Mouse (Mus musculus): ENCODE results near the gene Nol12. TPM values are rescaled to one million over a fixed set of nuclear protein-coding genes. Genes with fewer than 3 reads are reported as not detected.

The Nol12 gene
- total RNA-seq, 2 experiments from 2014 or later = 34.4 to 35.2 TPM

DNA sequence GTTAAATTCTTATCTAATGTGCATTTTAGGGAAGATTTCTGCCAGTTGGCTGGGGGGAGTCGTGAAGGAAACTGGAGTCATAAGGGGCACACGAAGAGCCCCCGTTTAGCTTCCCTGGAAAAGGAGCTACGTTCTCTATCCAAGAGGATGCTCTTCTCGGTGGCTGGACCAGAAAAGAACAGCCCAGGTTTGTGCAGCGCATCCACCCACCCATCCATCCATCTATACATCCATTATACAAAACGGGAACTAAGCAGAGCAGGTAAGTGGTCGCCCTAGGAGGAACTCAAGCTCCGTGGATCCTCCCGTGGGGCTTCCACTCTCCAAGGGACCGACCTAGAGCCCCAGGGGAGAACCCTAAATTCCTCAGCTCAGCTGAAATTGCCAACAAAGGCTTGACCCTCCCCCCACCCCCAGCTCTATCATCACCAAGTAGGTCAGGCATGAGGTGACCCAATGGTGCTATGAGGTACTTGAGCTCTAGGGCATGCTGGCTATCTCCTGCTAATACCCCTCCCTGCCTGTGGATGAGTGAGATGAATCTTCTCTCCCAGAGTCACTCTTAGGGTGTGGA lies 13.5 kb downstream of the Nol12 start:
- no peak for DNase-seq

DNA sequence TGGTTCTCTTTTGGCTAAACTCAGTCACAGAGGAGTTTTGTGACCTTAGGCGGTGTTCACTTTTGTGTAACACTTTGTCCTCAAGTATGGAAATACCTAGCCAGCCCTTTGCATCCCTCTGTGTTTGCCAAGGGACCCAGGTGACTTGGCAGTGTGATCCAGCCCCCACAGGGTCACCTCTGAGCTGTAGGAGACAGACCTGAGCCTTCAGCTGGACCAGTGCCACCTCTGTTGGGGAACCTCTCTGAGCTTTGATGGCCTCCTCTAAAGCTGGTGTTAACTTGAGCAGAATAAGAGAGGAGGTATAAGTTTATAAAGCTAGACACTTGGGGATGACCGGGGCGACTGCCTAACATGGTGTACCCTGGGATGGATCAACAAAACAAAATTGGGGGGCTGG lies 14.2 kb downstream of the Nol12 start:
- DNase-seq = no peak

DNA sequence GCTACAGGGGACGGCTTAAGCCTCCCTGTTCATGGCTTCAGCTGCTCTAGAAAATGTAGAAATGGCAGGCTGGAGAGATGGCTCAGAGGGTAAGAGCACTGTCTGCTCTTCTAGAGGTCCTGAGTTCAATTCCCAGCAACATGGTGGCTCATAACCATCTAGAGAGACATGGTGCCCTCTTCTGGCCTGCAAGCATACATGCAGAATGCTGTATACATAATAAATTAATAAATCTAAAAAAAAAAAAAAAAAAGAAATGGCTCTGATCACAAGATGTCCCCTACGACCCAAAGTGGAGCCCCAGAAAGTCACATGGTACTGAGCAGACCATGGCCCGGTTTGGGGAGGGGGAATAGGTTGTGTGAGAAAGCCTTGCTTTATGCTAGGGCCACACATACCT lies 20.9 kb downstream of the Nol12 start:
- DNase-seq = no peak

DNA sequence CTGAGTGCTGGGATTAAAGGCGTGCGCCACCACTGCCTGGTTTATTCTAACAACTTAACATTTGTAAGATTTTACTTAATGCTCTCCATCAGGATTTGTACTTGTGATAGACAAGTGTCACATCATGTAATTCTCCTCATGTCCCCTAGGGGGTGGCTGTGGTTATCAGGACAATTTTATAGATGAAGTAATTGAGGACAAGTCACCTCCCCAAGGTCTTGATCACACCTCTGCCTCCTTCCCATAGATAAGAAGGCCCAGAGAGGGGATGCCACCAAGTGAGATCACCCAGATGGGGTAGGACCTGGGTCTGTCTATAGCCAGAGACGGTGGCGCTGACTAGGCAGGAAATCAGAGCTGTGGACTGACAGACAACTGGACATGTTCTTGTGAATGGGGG lies 21.6 kb downstream of the Nol12 start:
- DNase-seq = no peak

DNA sequence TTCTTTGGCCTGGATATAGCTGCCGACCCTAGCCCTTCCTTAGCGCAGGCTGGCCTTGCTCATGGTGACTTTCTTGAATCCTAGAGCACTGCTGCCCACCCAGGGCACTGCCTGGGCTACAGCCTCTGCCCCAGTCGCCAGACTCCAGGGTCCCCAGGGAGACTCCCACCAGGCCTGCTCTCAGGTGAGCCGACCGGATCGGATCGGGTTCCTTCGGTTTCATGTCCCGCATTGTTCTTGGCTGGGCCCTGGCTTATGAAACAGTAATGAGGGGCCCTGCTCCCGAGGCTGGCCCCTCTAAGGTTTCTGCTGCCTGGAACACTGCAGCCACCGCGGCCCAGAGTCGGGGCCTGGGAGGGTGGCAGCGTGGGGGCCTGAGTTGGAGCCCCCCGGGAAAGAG lies 22.3 kb downstream of the Nol12 start:
- no peak for DNase-seq

DNA sequence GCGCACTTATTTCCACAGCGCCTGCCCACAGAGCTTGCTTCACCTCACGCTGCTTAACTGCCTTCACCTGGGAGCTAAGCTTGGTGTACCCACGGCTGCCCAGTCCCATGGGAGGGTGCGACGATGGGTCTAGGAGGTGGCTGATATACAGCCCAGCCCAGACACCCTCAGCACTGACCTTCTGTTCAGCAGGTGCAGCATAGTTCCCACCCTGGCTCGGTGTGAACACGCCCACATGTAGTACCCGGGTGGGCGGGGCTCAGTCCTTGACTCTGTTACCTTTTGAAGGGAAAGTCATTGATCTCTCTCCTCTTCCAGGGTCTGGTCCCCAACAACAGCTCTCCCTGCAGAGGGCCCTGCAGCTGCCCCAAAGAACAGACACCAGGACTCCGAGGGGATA lies 24.8 kb downstream of the Nol12 start:
- no peak for DNase-seq

DNA sequence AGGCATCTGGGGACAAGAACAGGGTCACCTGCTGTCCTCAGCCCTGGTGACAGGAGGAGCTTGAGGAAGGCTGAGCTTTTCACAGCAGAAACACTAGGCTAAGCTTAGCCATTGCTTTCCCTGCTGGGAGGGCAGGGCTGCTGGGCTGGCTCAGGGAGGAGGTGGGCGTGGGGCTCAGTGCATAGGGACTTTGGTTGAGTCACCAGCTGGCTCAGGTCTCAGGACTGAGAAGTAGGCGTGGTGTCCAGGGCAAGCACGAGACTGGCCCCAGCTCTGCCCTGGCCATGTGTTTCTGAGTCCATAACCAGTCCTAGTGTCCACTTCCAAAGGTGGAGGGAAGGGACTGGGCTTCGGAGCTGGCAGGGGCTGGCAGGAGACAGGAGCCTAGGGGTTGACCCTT lies 25.4 kb downstream of the Nol12 start:
- peak; percentile 80 for DNase-seq

DNA sequence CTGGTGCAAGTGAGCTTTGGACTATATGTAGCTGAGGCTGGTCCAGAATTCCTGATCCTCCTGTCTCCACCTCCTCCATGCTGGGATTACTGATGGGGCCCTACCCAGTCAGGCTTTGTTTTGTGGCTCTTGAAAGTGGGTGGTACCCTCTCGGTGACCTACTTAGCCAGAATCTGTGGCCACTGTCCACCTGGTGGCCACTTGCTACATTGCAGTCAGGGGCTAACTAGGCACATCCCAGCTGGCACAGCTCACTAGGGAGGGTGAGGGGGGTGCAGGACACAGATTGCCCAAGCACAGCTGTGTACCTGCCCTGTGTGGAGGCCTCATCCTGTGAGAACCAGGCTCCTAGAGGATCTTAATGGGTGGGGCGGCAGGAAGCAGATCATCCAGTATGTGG lies 28.2 kb downstream of the Nol12 start:
- DNase-seq = peak; percentile 81

DNA sequence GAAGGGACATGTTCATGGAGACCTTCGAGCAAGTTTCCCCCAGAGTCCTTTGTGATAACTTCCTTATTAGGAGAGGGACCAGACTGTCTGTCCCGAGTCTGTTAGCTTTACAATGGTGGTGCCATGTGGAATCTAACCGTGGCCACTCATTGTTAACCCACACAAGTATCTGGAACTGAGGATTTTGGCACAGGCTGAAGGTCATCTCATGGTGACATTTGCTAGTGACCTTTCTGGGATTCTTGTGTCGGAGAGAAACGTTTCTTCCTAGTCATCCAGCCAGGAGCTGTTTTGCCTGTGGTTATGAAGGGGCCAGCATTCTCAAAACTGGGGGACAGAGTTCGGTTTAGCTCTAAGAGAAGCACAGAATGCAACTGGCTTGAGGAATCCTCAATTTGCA lies 36.9 kb downstream of the Nol12 start:
- peak; percentile 60 for DNase-seq

DNA sequence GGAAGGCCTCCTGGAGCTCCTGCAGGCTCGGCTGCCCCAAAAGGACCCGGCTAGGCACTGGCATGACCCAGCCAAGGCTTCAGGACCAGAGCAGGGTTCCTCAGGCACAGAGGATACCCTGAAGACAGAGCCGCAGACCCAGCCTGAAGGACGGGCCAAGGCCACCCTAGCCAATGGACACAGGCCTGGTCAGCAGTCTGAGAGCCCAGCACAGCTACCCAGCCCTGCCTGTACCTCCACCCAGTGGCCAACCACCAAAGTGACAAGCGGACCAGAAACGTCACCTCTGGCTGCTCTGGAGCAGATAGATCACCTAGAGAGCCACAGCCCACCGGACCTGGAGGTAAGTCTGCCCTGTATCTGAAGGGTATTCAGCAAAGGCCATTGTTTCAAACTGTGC lies 39.2 kb downstream of the Nol12 start:
- DNase-seq = peak; percentile 75

DNA sequence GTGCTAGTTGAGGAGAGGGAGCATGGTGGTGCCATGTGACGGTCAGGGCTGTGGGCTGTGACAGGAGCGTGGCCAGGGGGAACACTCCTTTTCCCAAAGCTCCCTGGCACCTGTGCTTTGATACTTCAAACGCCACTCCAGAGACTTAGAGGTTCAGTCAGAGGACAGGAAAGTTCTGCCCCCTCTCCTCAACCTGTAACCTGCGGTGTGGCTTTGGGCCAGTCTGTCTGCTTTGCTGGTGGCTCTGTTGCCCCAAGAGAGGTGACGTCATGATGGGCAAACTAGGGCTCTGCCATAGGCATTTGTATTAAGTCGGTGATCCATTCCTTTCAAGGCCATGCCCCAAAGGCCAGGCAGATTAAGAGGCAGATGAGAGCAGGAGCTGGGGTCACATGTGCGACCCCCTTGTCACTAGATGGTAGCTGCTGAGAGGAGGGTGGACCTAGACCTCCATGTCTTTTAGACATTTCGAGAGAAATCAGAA lies 43.0 kb downstream of the Nol12 start:
- DNase-seq = no peak

DNA sequence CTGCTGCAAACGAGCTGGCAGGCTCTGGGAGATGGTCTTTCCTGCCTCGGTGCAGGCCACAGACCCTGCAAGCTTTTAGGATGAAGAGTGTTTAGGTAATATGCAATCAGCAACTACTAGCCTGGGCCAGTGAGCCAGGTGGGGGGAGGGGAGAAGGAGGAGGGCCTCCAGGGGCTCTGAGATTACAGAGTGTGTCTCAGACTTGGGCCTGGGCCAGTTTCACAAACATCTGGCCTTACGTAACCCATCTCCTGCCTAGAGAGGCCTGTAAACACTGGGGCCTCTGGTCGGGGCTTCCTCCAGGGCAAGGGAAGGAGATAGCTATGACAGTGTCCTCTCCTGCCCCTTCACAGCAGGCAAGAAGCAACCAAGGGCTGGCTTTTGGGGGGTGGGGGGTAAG lies 44.1 kb downstream of the Nol12 start:
- DNase-seq = peak; percentile 88

DNA sequence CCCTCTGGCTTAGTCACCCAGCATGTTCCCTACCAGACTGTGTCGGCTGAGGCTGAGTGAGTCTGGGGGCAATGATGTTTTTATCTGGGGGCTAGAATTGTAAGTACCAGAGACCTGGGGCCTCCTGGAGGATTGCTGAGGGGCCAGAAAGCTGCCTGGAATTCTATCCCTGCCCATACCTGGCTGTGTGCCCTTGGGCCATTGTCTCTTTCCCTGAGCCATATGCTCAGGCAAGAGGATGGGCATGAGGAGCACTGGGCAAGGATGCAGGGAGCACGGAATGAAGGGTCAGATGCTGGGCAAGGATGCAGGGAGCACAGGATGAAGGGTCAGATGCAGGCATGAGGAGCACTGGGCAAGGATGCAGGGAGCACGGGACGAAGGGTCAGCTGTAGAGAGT lies 45.4 kb downstream of the Nol12 start:
- DNase-seq = no peak

DNA sequence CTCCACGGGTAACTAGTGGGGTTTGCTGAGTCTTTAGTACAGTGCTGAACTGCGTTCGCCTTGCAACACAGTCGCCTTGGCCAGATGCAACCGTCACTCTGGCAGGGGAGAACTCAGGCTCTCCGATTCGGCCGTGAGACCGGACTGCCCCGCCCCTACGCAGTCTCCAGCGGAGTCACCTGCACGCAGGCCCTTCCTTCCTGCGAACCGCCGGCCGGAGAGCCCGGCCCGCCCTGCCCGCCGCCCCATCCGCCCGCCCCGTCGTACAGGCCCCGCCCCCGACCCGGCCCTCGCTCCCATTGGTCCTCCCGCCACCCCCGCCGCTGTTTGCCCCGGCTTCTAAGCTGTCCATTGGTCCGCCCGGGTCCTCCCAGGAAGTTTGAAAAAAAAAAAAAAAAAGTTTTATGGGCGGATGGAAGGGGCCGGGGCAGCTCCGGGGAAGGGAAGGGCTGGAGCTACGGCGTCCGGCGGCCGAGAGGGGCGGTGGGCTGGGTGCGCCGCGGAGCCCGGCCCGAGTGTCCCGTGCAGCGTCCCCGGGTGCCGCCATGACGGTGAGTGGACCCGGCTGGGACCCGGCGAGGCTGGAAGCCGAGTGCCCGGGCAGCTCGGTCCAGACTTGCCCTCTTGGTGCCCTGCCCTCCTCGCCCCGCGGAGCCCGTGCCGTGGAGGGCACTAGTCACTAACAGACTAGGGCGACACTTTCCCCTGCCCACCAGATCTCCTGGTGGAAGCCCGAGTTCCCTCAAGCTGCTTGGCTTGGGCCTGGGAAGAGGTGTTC lies 48.1 kb downstream of the Nol12 start:
- DNase-seq = peak; percentile 95

DNA sequence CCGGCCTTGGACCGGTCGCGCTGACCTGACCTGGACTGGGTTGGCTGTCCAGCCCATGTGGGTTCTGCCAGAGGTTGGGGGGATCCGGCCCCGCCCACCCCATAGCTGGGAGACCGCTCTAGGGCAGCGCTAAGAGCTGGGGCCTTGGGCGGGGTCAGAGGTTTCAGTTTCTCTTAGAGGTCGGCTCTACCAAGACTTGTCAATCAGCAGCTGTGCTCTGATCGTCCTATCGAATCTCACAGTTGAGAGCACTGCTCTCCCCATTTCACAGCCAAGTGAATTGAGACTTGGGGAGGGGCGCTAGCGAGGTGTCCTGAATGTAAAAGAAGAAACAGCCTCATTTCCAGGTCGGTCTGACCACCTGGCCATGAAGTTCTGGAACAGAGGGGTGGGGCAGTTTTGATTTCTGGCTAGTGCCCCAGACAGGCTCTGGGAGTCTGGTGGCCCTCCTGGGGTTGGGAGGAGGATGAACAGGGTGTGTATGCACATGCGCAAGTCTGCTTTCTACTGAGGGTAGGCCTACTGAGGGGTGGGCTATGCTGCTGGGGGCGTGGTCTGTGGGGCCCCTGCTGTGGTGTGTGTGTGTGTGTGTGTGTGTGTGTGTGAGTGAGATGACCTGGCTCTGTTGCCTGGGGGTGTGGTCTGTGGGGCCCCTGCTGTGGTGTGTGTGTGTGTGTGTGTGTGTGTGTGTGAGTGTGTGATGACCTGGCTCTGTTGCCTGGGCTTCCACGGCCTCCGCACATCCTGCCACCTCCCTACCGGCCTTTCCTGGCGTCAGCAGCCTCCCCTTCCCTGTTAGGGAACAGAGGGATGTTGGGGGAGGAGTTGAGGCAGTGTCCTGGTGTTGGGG lies 48.9 kb downstream of the Nol12 start:
- peak; percentile 69 for DNase-seq

DNA sequence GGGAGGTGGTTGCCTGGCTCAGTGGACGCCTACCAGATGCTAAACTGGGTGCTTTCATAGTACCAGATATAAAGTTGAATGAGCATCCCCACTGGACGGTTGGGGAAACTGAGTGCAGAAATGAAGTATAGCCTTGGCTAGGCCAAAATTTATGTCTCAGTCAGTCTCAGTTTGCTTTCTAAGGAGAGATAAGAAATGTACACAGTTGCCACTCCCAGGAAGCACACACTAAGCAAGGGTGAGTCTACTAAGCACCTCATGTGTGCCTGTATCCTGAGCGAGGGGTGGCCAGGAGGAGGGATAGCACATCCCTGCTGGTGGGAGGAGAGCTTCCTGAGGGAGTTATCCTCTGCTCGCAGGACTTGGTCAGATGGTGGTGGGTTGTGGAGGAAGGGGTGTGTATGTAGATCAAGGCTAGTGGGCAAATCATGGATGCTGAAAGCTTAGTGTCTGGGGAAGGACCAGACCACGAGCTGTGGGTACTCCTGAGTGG lies 49.6 kb downstream of the Nol12 start:
- no peak for DNase-seq

DNA sequence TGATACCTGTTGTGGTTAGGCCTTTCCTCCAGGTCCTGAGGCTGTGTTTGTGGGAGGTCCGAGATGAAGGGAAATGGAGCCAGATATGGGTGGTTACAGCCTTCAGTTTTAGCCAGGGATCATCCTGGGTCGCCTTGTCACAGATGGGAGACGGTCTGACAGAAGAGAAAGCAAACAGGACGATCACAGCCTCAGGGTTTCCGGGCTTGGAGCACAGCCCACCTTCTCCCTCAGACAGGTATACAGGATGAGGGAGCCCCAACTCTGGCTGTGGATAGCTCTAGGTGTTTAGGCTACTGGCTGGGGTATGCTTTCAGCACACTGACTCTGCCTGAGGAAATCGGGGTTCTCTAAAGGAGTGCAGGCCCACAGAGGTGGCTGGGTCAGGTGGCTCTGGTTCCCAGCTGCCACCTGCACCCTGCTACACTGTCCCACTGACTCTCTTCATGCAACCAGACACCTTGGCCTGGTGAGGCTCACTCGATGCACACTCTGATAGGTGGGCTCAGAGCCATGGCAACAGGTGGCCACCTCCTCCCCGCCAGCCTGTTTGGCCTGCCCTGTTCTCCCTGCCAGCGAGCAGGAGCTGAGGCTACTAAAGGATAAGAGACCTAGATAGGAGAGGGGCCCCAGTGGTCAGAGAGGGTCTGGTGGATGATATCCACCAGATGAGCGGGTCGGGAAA lies 51.9 kb downstream of the Nol12 start:
- no peak for DNase-seq

DNA sequence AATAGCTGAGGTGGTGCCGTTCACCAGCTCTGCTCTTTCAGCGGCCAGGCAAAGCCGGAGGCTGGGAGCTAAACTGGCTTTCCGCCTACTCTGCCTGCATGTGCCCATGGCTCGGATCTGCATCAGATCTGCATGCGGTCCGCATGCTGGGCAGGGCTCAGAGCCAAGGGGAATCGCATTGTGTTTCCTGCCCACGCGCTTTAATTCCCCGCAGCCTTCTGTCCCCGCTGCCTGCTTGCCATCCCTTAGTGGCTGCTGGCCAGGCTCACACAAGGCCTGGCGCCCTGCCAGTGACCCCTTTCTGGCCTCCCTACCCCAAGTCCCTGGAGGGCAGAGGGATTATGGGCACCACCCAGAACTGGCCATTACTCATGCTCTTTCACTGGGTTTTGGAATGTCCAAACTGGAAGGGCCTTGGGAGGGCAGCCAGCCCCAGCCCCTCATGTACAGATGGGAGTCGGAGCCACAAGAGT lies 53.8 kb downstream of the Nol12 start:
- peak; percentile 93 for DNase-seq

DNA sequence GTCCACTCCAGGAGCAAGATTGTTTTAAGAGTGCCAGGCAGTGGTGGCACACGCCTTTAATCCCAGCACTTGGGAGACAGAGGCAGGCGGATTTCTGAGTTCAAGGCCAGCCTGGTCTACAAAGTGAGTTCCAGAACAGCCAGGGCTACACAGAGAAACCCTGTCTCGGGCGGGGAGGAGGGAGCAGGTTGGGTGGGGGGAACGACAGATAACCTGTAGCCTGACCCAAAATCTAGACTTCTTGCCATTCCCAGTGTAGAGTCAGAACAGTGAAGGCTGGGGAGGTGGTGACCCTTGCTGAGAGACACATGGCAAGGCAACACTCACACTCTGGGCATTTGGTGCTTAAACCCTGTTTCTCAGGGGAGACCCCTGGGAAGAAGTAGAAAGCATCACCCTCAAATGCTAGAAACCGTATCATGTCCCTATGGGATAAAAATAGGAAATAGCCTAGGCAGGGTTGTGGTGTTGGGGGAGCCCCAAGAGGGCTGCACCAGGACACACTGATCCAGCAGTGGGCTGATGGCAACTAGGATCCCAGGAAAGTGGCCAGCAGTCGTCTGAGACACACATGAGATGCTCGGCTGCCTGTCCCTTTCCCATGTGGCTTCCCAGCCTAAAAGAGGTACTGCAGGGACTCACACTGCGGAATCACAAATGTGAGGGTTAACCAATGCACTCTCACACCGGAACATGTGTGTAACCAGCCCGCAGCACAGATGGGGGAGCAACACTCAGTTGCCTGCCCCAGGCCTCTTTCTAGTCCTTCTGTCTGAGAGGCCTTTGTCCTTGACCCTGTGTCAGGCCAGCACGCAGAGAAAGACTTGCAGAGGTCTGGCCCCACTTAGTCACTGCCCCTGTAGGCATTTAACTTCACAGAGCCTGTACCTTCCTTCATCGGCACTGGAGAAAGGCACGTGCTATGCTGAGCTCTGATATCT lies 54.7 kb downstream of the Nol12 start:
- DNase-seq = no peak

DNA sequence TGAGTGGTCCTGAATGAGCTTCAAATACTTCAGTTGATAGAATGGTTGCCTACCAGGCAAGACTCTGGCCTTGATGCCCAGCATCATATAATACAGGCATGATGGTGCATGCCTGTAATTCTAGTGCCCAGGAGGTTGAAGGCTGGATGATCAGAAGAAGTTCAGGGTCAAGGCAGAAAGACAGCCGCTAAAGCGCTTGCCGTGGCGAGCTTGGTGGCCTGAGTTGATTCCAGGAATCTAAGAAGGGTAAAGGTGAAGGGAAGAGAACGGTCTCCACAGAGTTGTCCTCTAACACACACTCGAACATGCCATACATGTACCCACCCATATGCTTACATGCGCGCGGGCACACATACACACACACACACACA lies 55.3 kb downstream of the Nol12 start:
- DNase-seq = no peak

DNA sequence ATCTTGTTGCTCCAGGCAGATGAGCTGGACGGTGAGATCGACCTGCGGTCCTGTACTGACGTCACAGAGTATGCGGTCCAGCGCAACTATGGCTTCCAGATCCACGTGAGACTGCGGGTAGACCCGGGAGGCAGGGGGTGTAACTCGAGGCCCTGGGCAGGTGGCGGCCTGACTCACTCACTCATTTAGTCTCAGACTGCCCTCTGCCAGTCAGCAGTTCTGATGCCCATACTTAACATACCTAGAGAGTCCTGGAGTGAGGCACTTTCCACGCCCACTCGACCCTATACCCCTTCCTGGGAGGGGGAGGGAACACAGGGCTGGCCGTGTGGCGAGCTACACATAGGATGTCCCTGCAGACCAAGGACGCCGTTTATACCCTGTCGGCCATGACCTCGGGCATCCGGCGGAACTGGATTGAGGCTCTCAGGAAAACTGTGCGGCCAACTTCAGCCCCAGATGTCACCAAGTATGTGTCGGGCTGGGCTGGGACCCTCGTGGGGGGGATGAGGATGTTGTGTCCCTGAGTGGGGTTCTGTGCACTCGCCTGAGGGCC lies 56.3 kb downstream of the Nol12 start:
- DNase-seq = no peak
